In genomic region chr11:119210321-119211100, GRCm38 (mm10) we compare ENCODE assay signal across 8 mouse cellular contexts. TPM values are rescaled to one million over a fixed set of nuclear protein-coding genes. Genes with fewer than 3 reads are reported as not detected.
DNase-seq lines count a peak whose midpoint lies in the region; ATAC-seq lines count a peak whose summit lies in the region.

No protein-coding gene starts in this region.

- peaks cover 18% of the 10 kb centered on the region; the same call in 1 of the 2 replicates for H3K36me3 ChIP-seq in neural tube, embryonic 14.5 days (ENCODE audit: control insufficient read depth, insufficient read depth, low read length)
- peaks cover 19% of the 10 kb centered on the region; the same call in 1 of the 2 replicates for H3K36me3 ChIP-seq in kidney, embryonic 14.5 days (ENCODE audit: control insufficient read depth, insufficient read depth, low read length)

- H3K4me3 ChIP-seq in neural tube, embryonic 14.5 days (ENCODE audit: low read depth, low read length): no peak overlapping the region
- H3K4me3 ChIP-seq in kidney, embryonic 14.5 days (ENCODE audit: low read length): no peak overlapping the region

- H3K9me3 ChIP-seq in neural tube, embryonic 14.5 days (ENCODE audit: control insufficient read depth, low read length): no peaks in the 10 kb centered on the region
- H3K9me3 ChIP-seq in kidney, embryonic 14.5 days (ENCODE audit: control insufficient read depth, low read length): no peaks in the 10 kb centered on the region

- no peaks in the 10 kb centered on the region for H3K27me3 ChIP-seq in neural tube, embryonic 14.5 days (ENCODE audit: control insufficient read depth, insufficient read depth, low read length)
- H3K27me3 ChIP-seq in kidney, embryonic 14.5 days (ENCODE audit: control insufficient read depth, insufficient read depth, low read length): no peaks in the 10 kb centered on the region

- peaks cover 14% of the 10 kb centered on the region for H3K4me1 ChIP-seq in neural tube, embryonic 14.5 days (ENCODE audit: control insufficient read depth, insufficient read depth, low read length)
- peaks cover 17% of the 10 kb centered on the region for H3K4me1 ChIP-seq in kidney, embryonic 14.5 days (ENCODE audit: control insufficient read depth, insufficient read depth, low read length)

- no peak overlapping the region for H3K9ac ChIP-seq in neural tube, embryonic 14.5 days (replicated peaks; ENCODE audit: low read depth, low read length)
- no peak overlapping the region for H3K9ac ChIP-seq in kidney, embryonic 14.5 days (ENCODE audit: low read depth, low read length)

- H3K4me2 ChIP-seq in neural tube, embryonic 14.5 days (ENCODE audit: low read depth, low read length): no peak overlapping the region
- H3K4me2 ChIP-seq in kidney, embryonic 14.5 days (replicated peaks; ENCODE audit: low read depth, low read length): no peak overlapping the region

- 77% methylated on average over 32 of the region's 32 CpGs for WGBS in neural tube, embryonic 14.5 days
- WGBS in kidney, embryonic 14.5 days: 78% methylated on average over 31 of the region's 32 CpGs

- DNase-seq in left cerebral cortex, adult 18-20 months (ENCODE audit: low spot score in 2 of 2): peak; percentile 69 to 81
- no peak for DNase-seq in left cerebral cortex, adult 11 months (ENCODE audit: low spot score)
- peak; percentile 93 for DNase-seq in cerebellum, adult 9-10 months
- DNase-seq in heart, adult 18-20 months: peak; percentile 87 to 88
- DNase-seq in layer of hippocampus, postnatal 36 days: peak; percentile 69 to 77
- no peak for DNase-seq in thymus, postnatal 36 days

- no peak for ATAC-seq in neural tube, embryonic 14.5 days (ENCODE audit: low read depth)
- ATAC-seq in kidney, embryonic 14.5 days (ENCODE audit: low FRiP score, low TSS enrichment): no peak

- peak overlapping the region; percentile 31 for H3K27ac ChIP-seq in neural tube, embryonic 14.5 days (ENCODE audit: low read depth, low read length)
- no peak overlapping the region for H3K27ac ChIP-seq in kidney, embryonic 14.5 days (ENCODE audit: low read depth, low read length)

RNA-seq across cellular contexts. Expression of gene Tbc1d16, which starts 17.8 kb away (rescaled TPM):
- 10 to 100 TPM; 24.8 to 27.5 TPM for total RNA-seq in left cerebral cortex, adult 18-20 months (2021)
- 10 to 100 TPM; 54.9 to 56.9 TPM for total RNA-seq in heart, adult 18-20 months (2021)
- total RNA-seq in layer of hippocampus, postnatal 36 days (2021): 10 to 100 TPM; 47.9 to 50.9 TPM
- 34.0 and 37.9 TPM in 2 replicates for polyA plus RNA-seq in neural tube, embryonic 14.5 days (2014; fragmentation: Nextera tagmentation; extraction: Ambion mirVana)
- 7.3 and 13.0 TPM in 2 replicates for polyA plus RNA-seq in kidney, embryonic 14.5 days (2014; fragmentation: Nextera tagmentation; extraction: Ambion mirVana)

RNA-seq across cellular contexts. Expression of gene Ccdc40, which starts 17.9 kb away (rescaled TPM):
- total RNA-seq in left cerebral cortex, adult 18-20 months (2021): under 1 TPM; 0.70 to 0.91 TPM
- under 1 TPM; 0.17 to 0.21 TPM for total RNA-seq in heart, adult 18-20 months (2021)
- total RNA-seq in layer of hippocampus, postnatal 36 days (2021): 1 to 10 TPM; 1.6 to 2.3 TPM
- polyA plus RNA-seq in neural tube, embryonic 14.5 days (2014; fragmentation: Nextera tagmentation; extraction: Ambion mirVana): 12.0 and 13.5 TPM in 2 replicates
- 5.6 and 6.4 TPM in 2 replicates for polyA plus RNA-seq in kidney, embryonic 14.5 days (2014; fragmentation: Nextera tagmentation; extraction: Ambion mirVana)

RNA-seq across cellular contexts. Expression of gene Gaa, which starts 57.2 kb away (rescaled TPM):
- 100 to 1,000 TPM; 242 to 279 TPM for total RNA-seq in left cerebral cortex, adult 18-20 months (2021)
- total RNA-seq in heart, adult 18-20 months (2021): 100 to 1,000 TPM in 1 of 2 experiments, 10 to 100 TPM in 1; 91.3 to 110 TPM
- total RNA-seq in layer of hippocampus, postnatal 36 days (2021): 100 to 1,000 TPM; 294 to 299 TPM
- polyA plus RNA-seq in neural tube, embryonic 14.5 days (2014; fragmentation: Nextera tagmentation; extraction: Ambion mirVana): 66.0 and 69.1 TPM in 2 replicates
- polyA plus RNA-seq in kidney, embryonic 14.5 days (2014; fragmentation: Nextera tagmentation; extraction: Ambion mirVana): 21.4 and 37.2 TPM in 2 replicates

Comparison
In these comparisons a context has a peak if more than half of its experiments do, and no peak if none do; other contexts are left out.
1. DNase-seq: peak in left cerebral cortex, adult 18-20 months (2 of 2), cerebellum, adult 9-10 months (single experiment), heart, adult 18-20 months (2 of 2) and layer of hippocampus, postnatal 36 days (2 of 2); none in left cerebral cortex, adult 11 months (single experiment) and thymus, postnatal 36 days (0 of 2).